Mouse (Mus musculus) frontal cortex, postnatal 36 days (tissue): ENCODE results near the gene Ccdc187.
A peak's percentile ranks its signal among the peaks of the same experiment; 100 is the strongest.

Experiments used
- DNase-seq, 2 experiments: peaks; one replicate each; pipeline ENCODE4 v3.0.0; 2022; ENCODE audit warnings: low spot score in 2 of 2

Gene Ccdc187

DNA sequence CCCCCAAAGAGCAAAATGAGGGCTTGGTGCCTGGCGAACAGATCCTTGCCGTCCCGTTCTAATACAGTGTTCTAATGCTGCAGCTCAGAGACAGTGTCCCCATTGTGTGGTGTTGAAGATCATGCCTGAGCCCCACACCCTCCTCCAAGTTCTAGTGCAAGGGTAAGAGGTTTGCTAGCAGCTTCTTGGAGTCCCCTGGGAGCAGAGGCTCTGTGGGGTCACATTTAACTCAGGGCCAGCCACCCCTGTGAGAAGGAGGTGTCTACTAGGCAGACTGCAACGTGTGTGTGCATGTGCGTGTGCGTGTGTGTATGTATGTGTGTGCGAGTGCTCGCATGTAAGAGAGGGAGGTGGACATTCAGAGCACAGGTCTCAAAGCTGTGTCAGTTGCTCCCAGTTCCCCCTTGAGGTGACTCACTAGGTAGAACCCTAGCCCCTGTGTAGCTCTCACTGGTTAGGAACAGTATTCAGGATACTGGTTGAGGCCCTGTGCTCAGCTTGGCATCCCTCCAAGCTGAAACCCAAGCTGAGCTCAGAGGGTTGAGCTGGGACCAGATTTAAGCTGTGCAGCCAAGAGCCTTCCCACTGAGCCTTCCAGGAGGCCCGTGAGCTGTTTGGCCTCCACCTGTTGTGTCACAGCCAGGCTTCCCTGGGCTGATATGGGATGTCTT is 22.4 kb upstream of the Ccdc187 start:
- DNase-seq: no peak

- peak in 1 of 2 experiments; percentile 57 for DNase-seq
Observed at GRCm38 (mm10) chr2:26315925-26316311, 21.6 kb upstream of the Ccdc187 start.

- peak; percentile 65 to 72 for DNase-seq
Observed at GRCm38 (mm10) chr2:26315072-26315924, 20.9 kb upstream of the Ccdc187 start, which contains the start of gene Gpsm1. TSS of gene Gpsm1 (plus strand) at chr2:26315515.

- DNase-seq: no peak
Observed at GRCm38 (mm10) chr2:26314281-26315071, 20.1 kb upstream of the Ccdc187 start.

GRCm38 (mm10) chr2:26313394-26313793 is 19.0 kb upstream of the Ccdc187 start:
- no peak for DNase-seq

DNA sequence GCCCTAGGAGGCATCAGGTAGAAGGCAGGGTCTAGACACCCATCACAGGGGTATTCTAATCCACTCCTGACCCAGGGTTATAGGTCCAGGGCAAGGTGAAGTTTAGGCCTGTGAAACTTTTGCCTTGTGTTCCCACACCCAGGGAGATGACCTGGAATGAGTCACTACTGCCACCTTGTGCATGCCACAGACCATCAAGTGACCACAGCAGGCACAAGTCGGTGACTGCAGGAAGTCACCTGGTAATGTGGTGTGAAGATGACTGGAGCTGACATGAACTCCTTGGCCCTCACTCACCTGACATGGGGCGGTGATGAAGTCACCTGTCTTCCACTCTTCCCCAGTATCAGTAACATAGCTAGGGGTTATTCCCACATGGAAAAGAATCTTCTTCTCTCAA is 18.5 kb upstream of the Ccdc187 start:
- no peak for DNase-seq

DNA sequence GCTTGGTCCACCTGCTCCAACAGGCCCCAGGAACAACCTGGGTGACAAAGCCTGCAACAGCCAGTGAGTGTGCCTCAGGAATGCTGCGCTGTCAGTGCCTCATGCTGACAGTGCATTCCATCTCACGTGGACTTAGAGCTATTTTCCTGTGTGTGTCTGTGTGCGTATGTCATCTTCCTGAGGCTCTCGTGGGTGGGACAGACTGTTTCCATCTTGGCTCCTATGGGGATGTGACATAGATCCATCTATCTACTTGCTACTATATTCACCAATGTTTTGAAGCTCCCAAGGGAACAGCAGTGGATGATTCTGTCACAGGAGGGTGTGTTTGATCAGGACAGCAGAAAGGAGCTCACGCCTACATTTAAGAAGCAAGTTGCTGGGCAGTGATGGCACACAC is 17.6 kb upstream of the Ccdc187 start:
- DNase-seq: no peak

- DNase-seq: no peak
Observed at GRCm38 (mm10) chr2:26309739-26310138, 15.4 kb upstream of the Ccdc187 start.

- no peak for DNase-seq
Observed at GRCm38 (mm10) chr2:26306702-26307101, 12.3 kb upstream of the Ccdc187 start.

GRCm38 (mm10) chr2:26305555-26305954 is 11.2 kb upstream of the Ccdc187 start:
- DNase-seq: no peak

GRCm38 (mm10) chr2:26304711-26305110 is 10.4 kb upstream of the Ccdc187 start:
- DNase-seq: no peak

DNA sequence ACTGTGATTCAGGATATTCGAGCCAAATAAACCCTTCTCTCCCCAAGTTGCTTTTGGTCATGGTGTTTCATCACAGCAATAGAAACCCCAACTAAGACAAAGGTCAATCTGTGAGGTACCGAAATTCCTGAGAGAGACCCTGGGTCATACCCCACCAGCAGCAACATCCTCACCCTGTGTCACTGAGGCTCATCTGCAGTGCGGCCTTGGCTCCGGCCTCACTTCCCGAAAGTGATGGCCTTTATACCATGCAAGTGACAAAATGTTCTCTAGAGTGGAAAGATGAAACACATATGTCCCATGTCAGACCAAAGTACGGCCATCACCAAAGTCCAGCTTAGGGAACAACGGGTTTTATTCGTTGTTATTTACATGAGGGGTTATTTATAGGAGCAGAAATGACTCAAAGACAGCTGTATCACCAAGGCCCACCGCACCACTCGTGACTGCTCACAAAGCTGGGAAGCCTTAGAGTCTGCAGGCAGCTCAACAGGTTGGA is 7.7 kb upstream of the Ccdc187 start:
- DNase-seq: no peak

DNA sequence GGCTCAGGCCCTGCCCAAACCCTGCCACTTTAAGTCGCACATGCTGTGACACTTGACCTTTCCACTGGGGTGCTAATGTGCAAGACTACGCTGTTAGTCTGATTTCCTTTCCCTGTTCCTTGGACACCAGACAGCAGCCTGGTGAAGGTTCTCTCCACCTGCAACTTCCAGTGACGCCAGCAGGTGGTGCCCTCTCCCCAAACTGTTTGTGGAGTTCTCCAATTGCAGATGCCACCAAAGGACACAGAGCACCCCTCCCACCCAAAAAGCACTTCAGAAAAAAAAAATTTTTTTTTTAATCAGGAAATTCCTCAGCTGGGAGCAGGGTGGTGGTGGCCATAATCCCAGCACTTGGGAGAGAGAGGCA is 6.4 kb upstream of the Ccdc187 start:
- DNase-seq: peak; percentile 89 to 93

DNA sequence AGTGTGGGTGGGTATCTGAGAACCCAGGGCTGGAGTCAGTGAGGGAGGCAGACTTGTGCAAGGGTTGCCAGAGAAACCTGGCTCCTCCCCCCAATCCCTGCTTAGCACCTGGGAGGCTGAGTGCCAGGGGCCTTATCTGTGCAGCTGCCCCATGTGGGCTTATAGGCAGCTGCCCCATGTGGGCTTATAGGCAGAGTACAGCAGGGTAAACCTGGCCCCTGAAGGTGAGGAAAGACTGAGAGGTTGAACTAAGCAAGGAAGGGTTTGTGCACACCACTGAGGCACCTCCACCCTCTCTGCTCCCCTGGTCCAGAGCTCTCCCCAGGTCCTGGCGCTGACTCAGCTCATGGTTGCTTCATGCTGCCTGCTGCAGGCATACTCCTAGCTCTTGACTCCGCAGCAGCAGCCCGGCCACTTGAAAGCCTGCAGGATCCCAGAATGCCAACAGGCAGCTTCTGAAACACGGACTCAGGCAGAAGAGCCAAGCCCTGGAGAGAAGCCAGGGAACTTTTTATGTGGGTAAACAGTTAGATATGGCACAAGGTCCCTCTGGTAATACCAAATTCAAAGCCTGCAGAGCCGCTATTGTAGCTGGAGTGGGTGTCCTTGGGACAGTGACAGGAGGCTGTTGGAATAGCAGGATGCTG is 5.9 kb upstream of the Ccdc187 start:
- DNase-seq: peak in 1 of 2 experiments; percentile 19

- DNase-seq: no peak
Observed at GRCm38 (mm10) chr2:26299336-26299735, 5.0 kb upstream of the Ccdc187 start.

GRCm38 (mm10) chr2:26298856-26299230 is 4.5 kb upstream of the Ccdc187 start:
- no peak for DNase-seq

DNA sequence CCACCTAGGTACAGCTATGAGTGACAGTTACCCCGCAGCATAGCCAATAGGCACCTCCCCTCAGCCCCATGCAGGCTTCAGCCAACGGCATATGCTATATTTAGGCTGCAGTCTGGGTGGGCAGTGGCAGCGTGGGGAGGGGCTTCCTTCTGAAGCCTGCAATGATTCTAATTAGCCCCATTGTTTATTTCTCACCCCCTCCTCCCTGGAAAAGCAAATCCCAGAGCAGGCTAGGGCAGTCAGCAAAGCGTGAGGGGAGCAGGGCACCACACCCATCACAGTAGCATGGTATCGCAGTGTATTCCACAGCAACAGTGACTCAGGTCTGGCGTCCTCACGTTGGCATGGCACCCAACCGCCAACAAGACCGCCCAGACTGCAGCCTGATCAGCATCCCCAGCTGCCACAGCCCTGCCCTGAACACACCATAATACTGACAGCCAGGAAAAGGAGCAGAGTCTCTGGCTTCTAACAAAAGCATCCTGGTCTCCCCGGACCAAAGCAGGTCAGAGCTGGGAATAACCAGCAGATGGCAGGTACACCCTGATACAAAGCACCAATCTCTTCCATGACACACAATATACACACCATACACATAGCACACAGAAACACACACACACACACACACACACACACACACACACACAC is 4.0 kb upstream of the Ccdc187 start:
- DNase-seq: peak; percentile 77 to 78

GRCm38 (mm10) chr2:26296606-26297195 is 2.3 kb upstream of the Ccdc187 start:
- DNase-seq: peak; percentile 74 to 82

GRCm38 (mm10) chr2:26290133-26290532 is 4.2 kb downstream of the Ccdc187 start:
- no peak for DNase-seq

GRCm38 (mm10) chr2:26286391-26286790 is 8.0 kb downstream of the Ccdc187 start:
- DNase-seq: no peak

- no peak for DNase-seq
Observed at GRCm38 (mm10) chr2:26285804-26286203, 8.6 kb downstream of the Ccdc187 start.
